Mouse (Mus musculus): ENCODE measurements around the gene Cacna1g.

Cacna1g gene

DNA sequence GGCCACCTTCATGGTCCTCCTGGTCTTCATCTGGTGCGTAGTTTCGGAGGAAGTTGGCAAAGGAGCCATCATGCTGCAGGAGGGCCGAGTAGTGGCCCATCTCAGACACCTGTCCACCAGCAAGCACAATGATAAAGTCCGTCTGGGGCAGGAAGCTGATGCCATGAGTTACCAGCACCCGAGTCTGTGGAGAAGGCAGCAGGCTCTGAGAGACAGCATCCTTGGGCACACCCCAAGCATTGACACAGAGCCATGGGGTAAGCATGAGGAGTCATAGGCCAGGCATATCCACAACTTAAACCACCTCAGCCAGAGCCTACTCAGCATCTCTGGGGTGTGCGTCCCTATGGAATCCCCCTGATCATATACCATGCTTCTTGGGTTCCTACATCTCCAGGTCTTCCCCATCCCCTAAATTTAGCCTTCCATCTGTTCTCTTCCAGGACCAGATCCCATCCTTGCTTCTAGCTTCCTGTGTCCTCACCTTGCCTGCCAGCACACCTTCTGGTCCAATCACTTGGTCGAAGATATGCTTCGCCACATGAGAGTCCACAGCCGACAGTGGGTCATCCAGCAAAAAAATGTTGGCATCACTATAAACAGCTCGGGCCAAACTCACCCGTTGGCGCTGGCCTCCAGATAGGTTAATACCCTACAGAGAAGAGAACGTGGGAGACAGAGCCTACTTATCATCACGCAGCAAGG lies 112.7 kb downstream of the Cacna1g start:
- DNase-seq (ENCODE audit: low spot score) = no peak

DNA sequence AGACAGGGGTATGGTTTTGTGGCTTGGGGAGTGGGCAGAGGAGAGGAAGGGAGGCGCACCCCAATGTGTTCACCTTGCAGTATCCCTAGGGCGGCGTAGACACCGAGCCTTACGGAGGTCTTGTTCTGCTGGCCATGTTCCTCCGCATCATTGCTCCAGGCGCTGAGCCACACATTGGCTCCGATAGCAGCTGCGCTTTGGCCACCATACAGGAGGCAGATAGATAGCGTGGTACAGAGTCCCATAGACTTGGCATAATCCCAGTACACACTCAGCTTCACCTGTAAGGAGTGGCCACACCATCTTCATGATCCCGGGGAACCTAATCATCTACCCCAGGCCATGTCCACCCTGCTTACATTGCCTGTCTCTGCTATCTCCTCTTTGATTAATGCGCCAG lies 114.8 kb downstream of the Cacna1g start:
- DNase-seq (ENCODE audit: low spot score) = no peak
